Mouse (Mus musculus): ENCODE data around the gene Gm10135. TPM values are rescaled to one million over a fixed set of nuclear protein-coding genes. Genes with fewer than 3 reads are reported as not detected.

Gm10135 gene
- total RNA-seq (2023) = not detected

GRCm38 (mm10) chr5:72974602-72975001 is at the start of gene Gm10135:
Gene Gm10135 (minus strand): TSS chr5:72974702.

DNA sequence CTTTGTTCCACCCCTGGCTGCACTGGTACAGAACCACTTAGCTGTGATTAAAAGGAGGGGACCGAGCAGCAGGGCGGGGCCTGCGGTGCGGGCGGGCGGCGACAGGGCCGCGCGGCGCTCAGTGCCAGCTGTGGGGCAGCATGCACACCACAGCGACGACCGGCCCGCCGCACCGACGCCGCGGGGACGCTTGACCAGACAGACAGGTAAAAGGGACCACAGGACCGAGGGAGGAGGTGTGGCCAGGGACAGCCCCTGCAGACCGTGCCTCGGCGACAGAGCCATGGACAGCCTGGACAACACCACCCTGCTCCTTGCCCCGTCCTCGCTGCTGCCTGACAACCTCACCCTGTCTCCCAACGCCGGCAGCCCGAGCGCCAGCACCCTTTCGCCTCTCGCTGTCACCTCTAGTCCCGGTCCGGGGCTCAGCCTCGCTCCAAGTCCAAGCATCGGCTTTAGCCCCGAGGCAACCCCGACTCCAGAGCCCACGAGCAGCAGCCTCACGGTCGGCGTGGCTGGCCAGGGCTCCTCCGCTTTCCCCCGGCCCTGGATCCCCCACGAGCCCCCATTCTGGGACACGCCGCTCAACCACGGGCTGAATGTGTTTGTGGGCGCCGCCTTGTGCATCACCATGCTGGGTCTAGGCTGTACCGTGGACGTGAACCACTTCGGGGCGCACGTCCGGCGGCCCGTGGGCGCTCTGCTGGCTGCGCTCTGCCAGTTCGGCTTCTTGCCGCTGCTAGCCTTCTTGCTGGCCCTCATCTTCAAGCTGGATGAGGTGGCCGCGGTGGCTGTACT is 32.5 kb upstream of the Gm10135 start, which contains the start of gene Slc10a4:
Slc10a4 (plus strand) TSS at position 100 of the 798 bp plus-strand sequence.

Other genes starting within 250 kb of the Gm10135 start
- 190 TPM for gene Txk, start 221.9 kb downstream of the Gm10135 start, total RNA-seq (2023)
- 16.7 TPM for gene Tec, start 106.2 kb downstream of the Gm10135 start, total RNA-seq (2023)
- 86.5 TPM for gene Slain2, start 60.4 kb downstream of the Gm10135 start, total RNA-seq (2023)
- not detected for gene Slc10a4, start 32.2 kb upstream of the Gm10135 start, total RNA-seq (2023)

Data from CD4-positive naive resting alpha-beta T cell, adult 76 days (primary cell).